Mouse (Mus musculus): ENCODE data around the gene Elane. TPM values are rescaled to one million over a fixed set of nuclear protein-coding genes. Genes with fewer than 3 reads are reported as not detected.

Elane gene
- total and polyA plus RNA-seq, 2 experiments from 2014 or later, result not detected

DNA sequence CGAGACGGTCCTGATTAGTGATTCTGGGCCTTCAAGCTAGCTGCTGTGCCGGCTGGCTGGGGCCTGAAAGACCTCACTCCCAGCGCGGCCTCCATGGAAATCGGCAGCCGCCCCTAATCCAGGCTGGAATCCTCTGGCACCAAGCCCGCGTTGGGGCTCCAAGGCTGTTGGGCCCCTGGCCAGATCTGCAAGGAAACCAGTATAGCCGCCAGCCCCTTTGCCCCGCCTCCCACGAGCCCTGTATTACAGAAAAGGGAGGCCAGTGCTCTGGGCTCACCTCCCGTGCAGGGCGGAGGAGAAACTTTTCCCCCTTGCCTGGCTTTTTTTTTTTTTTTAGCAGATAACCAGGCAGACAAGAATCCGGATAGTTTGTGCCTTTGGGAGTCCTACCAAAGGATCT is 32.7 kb upstream of the Elane start:
- WGBS, result 0% methylated on average over 15 of the region's 15 CpGs
- Histone ChIP-seq H3K36me3 (ENCODE audit: insufficient read depth, low read length) (0 out of 2 replicates have a peak, but pooled peaks cover 2% of the 10 kb centered on the region), H3K4me2 (ENCODE audit: low read depth, low read length, poor library complexity, severe bottlenecking) (peak overlapping the region; percentile 58), H3K4me3 (ENCODE audit: low read depth, low read length) (peak overlapping the region; percentile 38), H3K9ac (replicated peaks; ENCODE audit: low read length, poor library complexity, severe bottlenecking) (peak overlapping the region; percentile 72), H3K4me1 (ENCODE audit: insufficient read depth, low read length) (peaks cover 41% of the 10 kb centered on the region), H3K27me3 (ENCODE audit: insufficient read depth, low read length) (no peaks in the 10 kb centered on the region), H3K27ac (ENCODE audit: low read depth, low read length) (peak overlapping the region; percentile 99), H3K9me3 (ENCODE audit: low read length) (no peaks in the 10 kb centered on the region)
- DNase-seq (ENCODE audit: low spot score) (peak; percentile 95), ATAC-seq (ENCODE audit: low FRiP score) (peak; percentile 17; the same call in 1 of the 2 replicates)
- TF ChIP-seq CTCF (IDR thresholded peaks at IDR 0.05), result no peak

DNA sequence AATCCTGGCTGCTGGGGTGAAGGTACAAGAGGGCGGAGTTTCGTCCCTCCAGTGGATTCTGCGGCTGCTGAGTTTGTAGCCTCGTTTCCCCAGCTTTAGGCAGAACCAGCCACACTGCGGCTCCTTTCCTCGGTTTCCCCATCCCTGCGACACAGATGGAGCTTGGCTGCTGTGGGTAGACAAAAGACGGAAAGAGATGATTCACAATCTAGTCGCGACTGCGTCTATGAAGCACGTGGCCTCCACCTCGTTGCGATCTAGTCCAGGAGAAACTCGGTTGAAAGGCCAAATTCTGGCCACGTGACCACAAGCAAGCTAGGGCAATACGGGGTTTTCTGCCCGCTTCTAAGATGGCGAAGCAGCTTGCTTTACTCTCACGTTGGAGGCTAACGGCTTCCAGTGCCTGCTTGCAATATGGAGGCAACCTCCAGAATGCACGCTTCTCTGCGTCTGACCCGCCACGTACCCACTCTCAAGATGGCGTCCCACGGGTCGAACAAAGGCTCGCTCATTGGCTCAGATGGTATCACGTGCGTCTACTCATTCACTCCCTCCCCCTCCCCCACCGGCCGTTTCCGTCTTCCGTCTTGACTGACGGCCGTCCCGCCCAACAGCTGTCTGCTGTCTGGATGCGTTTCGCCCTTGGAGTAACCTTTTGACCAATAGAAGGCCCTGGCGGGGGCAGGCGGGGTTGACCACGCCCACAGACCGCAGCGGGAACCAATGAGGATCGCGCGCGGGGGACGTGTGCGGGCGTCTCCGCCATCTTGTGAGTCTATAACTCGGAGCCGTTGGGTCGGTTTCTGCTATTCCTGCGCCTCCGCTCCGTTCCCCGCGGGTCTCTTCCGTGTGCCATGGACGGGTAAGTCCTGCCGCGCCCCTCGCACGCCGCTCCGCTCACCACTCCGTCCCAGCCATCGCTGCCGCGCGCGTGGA is 31.9 kb upstream of the Elane start, which contains the start of gene Ptbp1:
TSS of gene Ptbp1 (plus strand) at position 568 of the 936 bp plus-strand sequence.
- under 1% methylated on average over 74 of the region's 75 CpGs for WGBS
- Histone ChIP-seq H3K9ac (replicated peaks; ENCODE audit: low read length, poor library complexity, severe bottlenecking) (peak within 1 kb of the TSS; percentile 99), H3K27me3 (ENCODE audit: insufficient read depth, low read length) (no peaks in the 10 kb centered on the region), H3K27ac (ENCODE audit: low read depth, low read length) (peak within 1 kb of the TSS; percentile 100), H3K4me2 (ENCODE audit: low read depth, low read length, poor library complexity, severe bottlenecking) (peak within 1 kb of the TSS; percentile 93), H3K36me3 (ENCODE audit: insufficient read depth, low read length) (peaks cover 3% of the 10 kb centered on the region; the same call in 1 of the 2 replicates), H3K4me3 (ENCODE audit: low read depth, low read length) (peak within 1 kb of the TSS; percentile 93), H3K4me1 (ENCODE audit: insufficient read depth, low read length) (peaks cover 41% of the 10 kb centered on the region), H3K9me3 (ENCODE audit: low read length) (no peaks in the 10 kb centered on the region)
- peak; percentile 100 for DNase-seq (ENCODE audit: low spot score)
- no peak; the same call in 1 of the 2 replicates for TF ChIP-seq CTCF (IDR thresholded peaks at IDR 0.05)
- ATAC-seq (ENCODE audit: low FRiP score), result peak; percentile 94

DNA sequence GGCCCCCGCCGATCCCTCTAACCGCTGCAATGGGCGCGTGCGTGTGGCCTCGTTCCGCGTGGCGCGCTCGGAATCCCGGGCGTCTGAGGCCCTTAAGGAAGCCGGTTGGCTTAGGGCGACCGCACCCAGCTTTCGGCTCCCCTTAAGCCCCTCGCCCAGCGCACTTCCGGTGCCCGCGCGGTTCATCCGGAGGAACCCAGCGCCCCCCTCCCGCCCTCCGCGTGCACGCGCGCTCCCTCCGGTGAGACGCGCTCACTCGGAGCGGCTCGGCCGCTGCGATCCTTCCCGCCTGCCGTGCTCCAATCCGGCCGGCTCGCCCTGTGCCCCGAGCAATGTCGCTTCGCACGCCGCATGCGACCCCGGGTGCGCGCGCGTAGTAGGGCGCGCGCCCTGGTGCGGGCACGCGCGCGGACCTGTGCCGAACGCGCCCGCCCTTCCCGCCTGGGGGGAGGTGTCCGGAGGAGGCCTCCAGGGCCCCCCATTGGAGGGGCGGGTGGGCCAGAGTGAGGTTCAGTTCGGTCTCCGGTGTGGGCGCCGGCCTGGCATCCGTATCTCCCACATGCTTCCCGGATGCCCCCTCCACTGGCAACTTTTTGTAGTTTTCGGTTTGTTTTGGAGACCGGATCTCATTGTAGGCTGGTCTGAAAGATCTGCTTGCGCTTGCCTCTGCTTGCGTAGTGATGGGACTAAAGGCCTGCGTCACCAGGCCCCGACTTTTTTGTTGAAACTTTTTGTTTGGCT is 31.1 kb upstream of the Elane start:
- TF ChIP-seq CTCF (IDR thresholded peaks at IDR 0.05), result no peak
- Histone ChIP-seq H3K4me3 (ENCODE audit: low read depth, low read length) (peak overlapping the region; percentile 93), H3K9ac (replicated peaks; ENCODE audit: low read length, poor library complexity, severe bottlenecking) (peak overlapping the region; percentile 99), H3K27me3 (ENCODE audit: insufficient read depth, low read length) (no peaks in the 10 kb centered on the region), H3K4me2 (ENCODE audit: low read depth, low read length, poor library complexity, severe bottlenecking) (peak overlapping the region; percentile 93), H3K9me3 (ENCODE audit: low read length) (no peaks in the 10 kb centered on the region), H3K4me1 (ENCODE audit: insufficient read depth, low read length) (peaks cover 41% of the 10 kb centered on the region), H3K36me3 (ENCODE audit: insufficient read depth, low read length) (peaks cover 12% of the 10 kb centered on the region), H3K27ac (ENCODE audit: low read depth, low read length) (peak overlapping the region; percentile 100)
- under 1% methylated on average over 75 of the region's 83 CpGs for WGBS
- ATAC-seq (ENCODE audit: low FRiP score) (peak; percentile 35), DNase-seq (ENCODE audit: low spot score) (peak; percentile 74)

DNA sequence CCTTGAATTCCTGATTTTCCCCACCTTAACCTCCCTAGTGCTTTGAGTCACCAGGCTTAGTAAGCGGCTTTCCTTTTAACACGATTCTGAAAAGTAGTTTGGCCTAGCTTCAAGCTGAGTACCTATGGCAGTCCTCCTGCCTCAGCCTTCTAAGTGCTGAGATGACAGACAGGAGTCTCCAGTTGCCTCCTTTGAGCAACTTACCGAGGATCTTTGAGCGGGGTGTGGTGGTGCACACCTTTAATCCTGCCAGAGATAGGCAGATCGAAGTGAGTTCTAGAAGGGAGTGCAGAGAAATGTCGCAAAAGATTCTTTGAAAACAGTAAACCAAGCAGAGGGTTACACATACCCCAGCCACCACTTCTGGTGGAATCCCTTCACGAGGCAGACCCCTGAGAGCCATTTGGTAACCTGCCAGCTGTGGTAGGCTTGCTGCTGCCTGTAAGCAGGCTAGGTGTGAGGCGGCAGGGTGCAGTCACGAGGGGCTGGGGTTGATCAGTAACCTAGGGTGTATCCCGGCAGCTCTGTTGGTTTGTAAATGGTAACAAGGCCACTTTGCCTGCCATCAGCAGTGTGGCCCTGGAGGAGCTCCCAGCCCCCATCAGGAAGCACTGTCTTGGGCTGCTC is 30.4 kb upstream of the Elane start:
- Histone ChIP-seq H3K4me3 (ENCODE audit: low read depth, low read length) (peak overlapping the region; percentile 93), H3K9ac (replicated peaks; ENCODE audit: low read length, poor library complexity, severe bottlenecking) (peak overlapping the region; percentile 99), H3K9me3 (ENCODE audit: low read length) (no peaks in the 10 kb centered on the region), H3K4me1 (ENCODE audit: insufficient read depth, low read length) (peaks cover 41% of the 10 kb centered on the region), H3K27me3 (ENCODE audit: insufficient read depth, low read length) (no peaks in the 10 kb centered on the region), H3K4me2 (ENCODE audit: low read depth, low read length, poor library complexity, severe bottlenecking) (peak overlapping the region; percentile 93), H3K27ac (ENCODE audit: low read depth, low read length) (peak overlapping the region; percentile 100; the same call in 1 of the 2 replicates), H3K36me3 (ENCODE audit: insufficient read depth, low read length) (peaks cover 18% of the 10 kb centered on the region)
- DNase-seq (ENCODE audit: low spot score) (no peak), ATAC-seq (ENCODE audit: low FRiP score) (no peak)
- no peak for TF ChIP-seq CTCF (IDR thresholded peaks at IDR 0.05)
- 3% methylated on average over 10 of the region's 10 CpGs for WGBS

DNA sequence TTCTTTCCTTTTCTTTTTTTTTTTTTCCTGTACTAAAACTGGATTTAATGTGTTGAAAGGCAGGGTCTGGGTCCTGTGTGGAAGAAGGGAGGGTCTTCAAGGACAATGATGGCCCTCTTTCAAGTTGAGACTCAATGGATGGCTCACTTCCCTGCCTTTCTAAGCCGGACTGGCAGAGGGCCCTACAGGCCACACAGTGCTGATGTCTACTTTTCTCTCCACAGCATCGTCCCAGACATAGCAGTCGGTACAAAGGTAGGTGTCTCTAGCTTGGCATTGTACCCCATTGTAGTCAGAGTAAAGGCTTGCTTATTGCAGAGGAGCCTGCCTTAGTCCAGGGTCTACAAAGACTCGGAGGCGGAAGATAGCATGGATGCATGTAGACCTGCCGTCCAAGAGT is 29.8 kb upstream of the Elane start:
- peak overlapping the region; percentile 99 for H3K9ac ChIP-seq (replicated peaks; ENCODE audit: low read length, poor library complexity, severe bottlenecking)
- TF ChIP-seq CTCF (IDR thresholded peaks at IDR 0.05), result no peak
- H3K9me3 ChIP-seq (ENCODE audit: low read length), result no peaks in the 10 kb centered on the region
- peaks cover 41% of the 10 kb centered on the region for H3K4me1 ChIP-seq (ENCODE audit: insufficient read depth, low read length)
- peak overlapping the region; percentile 93 for H3K4me2 ChIP-seq (ENCODE audit: low read depth, low read length, poor library complexity, severe bottlenecking)
- no peaks in the 10 kb centered on the region for H3K27me3 ChIP-seq (ENCODE audit: insufficient read depth, low read length)
- ATAC-seq (ENCODE audit: low FRiP score), result no peak
- peaks cover 25% of the 10 kb centered on the region for H3K36me3 ChIP-seq (ENCODE audit: insufficient read depth, low read length)
- no peak for DNase-seq (ENCODE audit: low spot score)
- 28% methylated on average over 6 of the region's 6 CpGs for WGBS
- H3K27ac ChIP-seq (ENCODE audit: low read depth, low read length), result no peak overlapping the region
- peak overlapping the region; percentile 93 for H3K4me3 ChIP-seq (ENCODE audit: low read depth, low read length)

Data from midbrain, postnatal 0 days (tissue).